Mouse (Mus musculus): ENCODE measurements around the gene Pkd1l3. TPM values are rescaled to one million over a fixed set of nuclear protein-coding genes. Genes with fewer than 3 reads are reported as not detected.

Gene Pkd1l3
- polyA plus RNA-seq, 1 experiment, result not detected

- H3K36me3 ChIP-seq (ENCODE audit: control insufficient read depth, insufficient read depth), result no peaks in the 10 kb centered on the region
- no peaks in the 10 kb centered on the region for H3K79me2 ChIP-seq (ENCODE audit: control insufficient read depth, insufficient read depth)
- peaks cover 42% of the 10 kb centered on the region for H3K27me3 ChIP-seq (ENCODE audit: control insufficient read depth, insufficient read depth, insufficient read length)
- H3ac ChIP-seq (ENCODE audit: control insufficient read depth, insufficient read length, low read depth), result no peak overlapping the region
- no peak overlapping the region for H3K4me3 ChIP-seq (ENCODE audit: insufficient read depth, poor library complexity, severe bottlenecking)
- TF ChIP-seq USF1 (IDR thresholded peaks at IDR 0.05; ENCODE audit: low read depth) (no peak), FOSL1 (IDR thresholded peaks at IDR 0.05; ENCODE audit: insufficient read depth, low read length, poor library complexity, severe bottlenecking) (no peak), MYOG (IDR thresholded peaks at IDR 0.05; ENCODE audit: control insufficient read depth, extremely low read depth, insufficient read length) (no peak), MYOD1 (IDR thresholded peaks at IDR 0.05; ENCODE audit: control insufficient read depth, insufficient read length, low read depth) (no peak), CEBPB (IDR thresholded peaks at IDR 0.05; ENCODE audit: low read depth) (no peak), CTCF (IDR thresholded peaks at IDR 0.05; ENCODE audit: control insufficient read depth, insufficient read depth, insufficient read length) (no peak), MAX (IDR thresholded peaks at IDR 0.05) (no peak)
- H3K79me3 ChIP-seq (ENCODE audit: low read depth), result no peaks in the 10 kb centered on the region
Measured at GRCm38 (mm10) chr8:109632498-109632897, 18.2 kb downstream of the Pkd1l3 start.

DNA sequence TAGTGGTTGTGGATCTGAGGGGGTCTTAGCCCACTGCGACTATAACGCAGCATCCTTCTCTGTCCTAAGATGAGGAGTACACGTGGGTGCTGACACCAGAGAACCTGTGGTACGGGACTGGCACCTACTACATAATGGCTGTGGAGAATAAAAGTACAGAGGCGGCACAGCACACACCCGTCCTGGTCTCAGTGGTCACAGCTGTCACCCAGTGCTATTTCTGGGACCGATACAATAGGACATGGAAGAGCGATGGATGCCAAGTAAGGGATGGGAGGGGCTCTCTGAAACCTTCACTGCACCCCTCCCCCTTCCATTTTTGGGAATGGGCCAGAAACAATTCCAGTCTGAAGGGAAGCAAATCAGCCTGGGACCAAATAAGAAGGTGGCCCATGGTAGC, 20.8 kb downstream of the Pkd1l3 start:
- H3K4me3 ChIP-seq (ENCODE audit: insufficient read depth, poor library complexity, severe bottlenecking), result no peak overlapping the region
- H3K79me3 ChIP-seq (ENCODE audit: low read depth), result no peaks in the 10 kb centered on the region
- no peak overlapping the region for H3ac ChIP-seq (ENCODE audit: control insufficient read depth, insufficient read length, low read depth)
- H3K79me2 ChIP-seq (ENCODE audit: control insufficient read depth, insufficient read depth), result no peaks in the 10 kb centered on the region
- H3K27me3 ChIP-seq (ENCODE audit: control insufficient read depth, insufficient read depth, insufficient read length), result peaks cover 42% of the 10 kb centered on the region
- TF ChIP-seq USF1 (IDR thresholded peaks at IDR 0.05; ENCODE audit: low read depth), result no peak
- TF ChIP-seq CEBPB (IDR thresholded peaks at IDR 0.05; ENCODE audit: low read depth), result no peak
- no peak for TF ChIP-seq FOSL1 (IDR thresholded peaks at IDR 0.05; ENCODE audit: insufficient read depth, low read length, poor library complexity, severe bottlenecking)
- no peak for TF ChIP-seq MYOG (IDR thresholded peaks at IDR 0.05; ENCODE audit: control insufficient read depth, extremely low read depth, insufficient read length)
- no peak for TF ChIP-seq CTCF (IDR thresholded peaks at IDR 0.05; ENCODE audit: control insufficient read depth, insufficient read depth, insufficient read length)
- TF ChIP-seq MYOD1 (IDR thresholded peaks at IDR 0.05; ENCODE audit: control insufficient read depth, insufficient read length, low read depth), result no peak
- TF ChIP-seq MAX (IDR thresholded peaks at IDR 0.05), result no peak
- no peaks in the 10 kb centered on the region for H3K36me3 ChIP-seq (ENCODE audit: control insufficient read depth, insufficient read depth)

DNA sequence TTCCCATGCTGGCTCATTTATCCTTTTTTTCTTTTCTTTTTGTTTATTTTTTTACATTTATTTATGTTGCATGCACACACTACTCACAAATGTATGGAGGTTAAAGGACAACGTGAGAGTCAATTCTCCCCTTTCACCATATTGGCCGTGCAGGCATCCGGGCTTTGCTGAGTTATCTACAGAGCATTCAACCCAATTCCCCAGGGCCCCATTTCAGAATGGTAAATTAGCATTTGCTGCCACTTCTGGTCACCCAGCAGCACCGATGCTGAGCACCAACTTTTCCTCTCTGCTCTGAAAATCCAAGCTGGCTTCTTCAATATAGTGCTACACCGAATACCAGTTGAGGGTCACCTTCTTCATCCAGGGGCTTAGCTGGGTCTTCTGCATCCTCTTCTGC, 24.5 kb downstream of the Pkd1l3 start:
- Histone ChIP-seq H3ac (ENCODE audit: control insufficient read depth, insufficient read length, low read depth) (no peak overlapping the region), H3K27me3 (ENCODE audit: control insufficient read depth, insufficient read depth, insufficient read length) (peaks cover 48% of the 10 kb centered on the region), H3K36me3 (ENCODE audit: control insufficient read depth, insufficient read depth) (no peaks in the 10 kb centered on the region), H3K4me3 (ENCODE audit: insufficient read depth, poor library complexity, severe bottlenecking) (no peak overlapping the region), H3K79me2 (ENCODE audit: control insufficient read depth, insufficient read depth) (no peaks in the 10 kb centered on the region), H3K79me3 (ENCODE audit: low read depth) (no peaks in the 10 kb centered on the region)
- TF ChIP-seq CTCF (IDR thresholded peaks at IDR 0.05; ENCODE audit: control insufficient read depth, insufficient read depth, insufficient read length), result no peak
- no peak for TF ChIP-seq MYOD1 (IDR thresholded peaks at IDR 0.05; ENCODE audit: control insufficient read depth, insufficient read length, low read depth)
- no peak for TF ChIP-seq USF1 (IDR thresholded peaks at IDR 0.05; ENCODE audit: low read depth)

- TF ChIP-seq CTCF (IDR thresholded peaks at IDR 0.05; ENCODE audit: control insufficient read depth, insufficient read depth, insufficient read length), result no peak
- no peak for TF ChIP-seq CEBPB (IDR thresholded peaks at IDR 0.05; ENCODE audit: low read depth)
- no peak for TF ChIP-seq MYOD1 (IDR thresholded peaks at IDR 0.05; ENCODE audit: control insufficient read depth, insufficient read length, low read depth)
- no peak for TF ChIP-seq MYOG (IDR thresholded peaks at IDR 0.05; ENCODE audit: control insufficient read depth, extremely low read depth, insufficient read length)
- no peak for TF ChIP-seq USF1 (IDR thresholded peaks at IDR 0.05; ENCODE audit: low read depth)
- no peak for TF ChIP-seq FOSL1 (IDR thresholded peaks at IDR 0.05; ENCODE audit: insufficient read depth, low read length, poor library complexity, severe bottlenecking)
- no peak for TF ChIP-seq MAX (IDR thresholded peaks at IDR 0.05)
- no peaks in the 10 kb centered on the region for H3K79me3 ChIP-seq (ENCODE audit: low read depth)
- H3K36me3 ChIP-seq (ENCODE audit: control insufficient read depth, insufficient read depth), result no peaks in the 10 kb centered on the region
- no peaks in the 10 kb centered on the region for H3K79me2 ChIP-seq (ENCODE audit: control insufficient read depth, insufficient read depth)
- no peak overlapping the region for H3ac ChIP-seq (ENCODE audit: control insufficient read depth, insufficient read length, low read depth)
- peaks cover 48% of the 10 kb centered on the region for H3K27me3 ChIP-seq (ENCODE audit: control insufficient read depth, insufficient read depth, insufficient read length)
- no peak overlapping the region for H3K4me3 ChIP-seq (ENCODE audit: insufficient read depth, poor library complexity, severe bottlenecking)
Measured at GRCm38 (mm10) chr8:109640410-109640809, 26.1 kb downstream of the Pkd1l3 start.

- Histone ChIP-seq H3K79me3 (ENCODE audit: low read depth) (no peaks in the 10 kb centered on the region), H3ac (ENCODE audit: control insufficient read depth, insufficient read length, low read depth) (no peak overlapping the region), H3K79me2 (ENCODE audit: control insufficient read depth, insufficient read depth) (no peaks in the 10 kb centered on the region), H3K36me3 (ENCODE audit: control insufficient read depth, insufficient read depth) (no peaks in the 10 kb centered on the region), H3K27me3 (ENCODE audit: control insufficient read depth, insufficient read depth, insufficient read length) (peaks cover 47% of the 10 kb centered on the region), H3K4me3 (ENCODE audit: insufficient read depth, poor library complexity, severe bottlenecking) (no peak overlapping the region)
- TF ChIP-seq CTCF (IDR thresholded peaks at IDR 0.05; ENCODE audit: control insufficient read depth, insufficient read depth, insufficient read length) (no peak), MYOD1 (IDR thresholded peaks at IDR 0.05; ENCODE audit: control insufficient read depth, insufficient read length, low read depth) (no peak), MYOG (IDR thresholded peaks at IDR 0.05; ENCODE audit: control insufficient read depth, extremely low read depth, insufficient read length) (no peak), USF1 (IDR thresholded peaks at IDR 0.05; ENCODE audit: low read depth) (no peak), MAX (IDR thresholded peaks at IDR 0.05) (no peak), CEBPB (IDR thresholded peaks at IDR 0.05; ENCODE audit: low read depth) (no peak), FOSL1 (IDR thresholded peaks at IDR 0.05; ENCODE audit: insufficient read depth, low read length, poor library complexity, severe bottlenecking) (no peak)
Measured at GRCm38 (mm10) chr8:109641236-109641635, 26.9 kb downstream of the Pkd1l3 start.

GRCm38 (mm10) chr8:109647331-109647730, 33.0 kb downstream of the Pkd1l3 start:
- no peak overlapping the region for H3K4me3 ChIP-seq (ENCODE audit: insufficient read depth, poor library complexity, severe bottlenecking)
- no peaks in the 10 kb centered on the region for H3K79me2 ChIP-seq (ENCODE audit: control insufficient read depth, insufficient read depth)
- H3K36me3 ChIP-seq (ENCODE audit: control insufficient read depth, insufficient read depth), result no peaks in the 10 kb centered on the region
- H3K27me3 ChIP-seq (ENCODE audit: control insufficient read depth, insufficient read depth, insufficient read length), result peaks cover 33% of the 10 kb centered on the region
- H3K79me3 ChIP-seq (ENCODE audit: low read depth), result no peaks in the 10 kb centered on the region
- H3ac ChIP-seq (ENCODE audit: control insufficient read depth, insufficient read length, low read depth), result no peak overlapping the region
- TF ChIP-seq CEBPB (IDR thresholded peaks at IDR 0.05; ENCODE audit: low read depth) (no peak), MYOG (IDR thresholded peaks at IDR 0.05; ENCODE audit: control insufficient read depth, extremely low read depth, insufficient read length) (no peak), FOSL1 (IDR thresholded peaks at IDR 0.05; ENCODE audit: insufficient read depth, low read length, poor library complexity, severe bottlenecking) (no peak), USF1 (IDR thresholded peaks at IDR 0.05; ENCODE audit: low read depth) (no peak), CTCF (IDR thresholded peaks at IDR 0.05; ENCODE audit: control insufficient read depth, insufficient read depth, insufficient read length) (no peak), MYOD1 (IDR thresholded peaks at IDR 0.05; ENCODE audit: control insufficient read depth, insufficient read length, low read depth) (no peak), MAX (IDR thresholded peaks at IDR 0.05) (no peak)

All from C2C12 (cell line).